Mouse (Mus musculus) left cerebral cortex, adult 18-20 months (tissue): ENCODE measurements around the gene Slc22a14. TPM values are rescaled to one million over a fixed set of nuclear protein-coding genes. Genes with fewer than 3 reads are reported as not detected.
"Not testable (repeated sequence)": the region's sequence is repeated elsewhere in the genome, so short reads cannot be mapped to it uniquely, and the experiment has no call there.

Source experiments
- DNase-seq, 2 experiments: peaks; one replicate each; pipeline ENCODE4 v3.0.0; 2021 to 2022; ENCODE audit warnings: low spot score in 2 of 2, mixed read lengths in 1 of 2
- long read RNA-seq, 2 experiments: library from polyadenylated mRNA; stranded (forward); transcript quantifications; one replicate each; pipeline ENCODE4 v2.0.0; 2021
- total RNA-seq, 2 experiments: library from RNA; stranded (reverse); gene quantifications; 2 replicates each; pipeline ENCODE4 v1.2.3; 2021

The Slc22a14 gene
- not detected for total RNA-seq
- long read RNA-seq, experiment 1, partial matches to known transcripts, result 1 of 5 reads
- long read RNA-seq, experiment 1, other reads (novel, unspliced or antisense), result 4 of 5 reads
- long read RNA-seq, experiment 2, partial matches to known transcripts, result 0 of 2 reads
- long read RNA-seq, experiment 2, other reads (novel, unspliced or antisense), result 2 of 2 reads

GRCm38 (mm10) chr9:119365284-119365683 is at the start of gene Slc22a14:
Gene Slc22a14 (minus strand): TSS chr9:119365553.
- DNase-seq, result no peak

GRCm38 (mm10) chr9:119409864-119410263 is 44.5 kb upstream of the Slc22a14 start:
- DNase-seq, result no peak

GRCm38 (mm10) chr9:119408898-119409664 is 43.7 kb upstream of the Slc22a14 start:
- peak in 1 of 2 experiments; percentile 18 for DNase-seq

GRCm38 (mm10) chr9:119407884-119408283 is 42.5 kb upstream of the Slc22a14 start:
- no peak for DNase-seq

DNA sequence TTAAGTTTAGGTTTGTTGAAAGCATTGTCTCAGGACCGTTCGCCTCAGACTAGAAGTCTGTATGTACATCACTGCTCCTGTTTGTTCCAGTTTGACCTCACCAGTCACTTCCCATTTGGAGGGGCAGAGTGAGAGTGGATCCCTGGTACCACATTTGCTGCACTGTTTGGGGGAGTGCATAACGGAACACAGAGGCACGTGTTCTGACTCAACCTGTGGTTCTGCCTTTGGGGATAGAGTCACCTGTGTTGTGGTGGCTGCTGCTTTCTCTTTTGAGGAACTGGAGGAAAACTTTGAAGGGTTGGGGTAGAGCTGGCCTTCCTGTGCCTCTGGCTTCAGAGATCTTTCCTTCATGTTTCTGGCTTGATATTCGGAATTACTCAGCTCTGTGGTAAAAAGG is 38.7 kb upstream of the Slc22a14 start:
- no peak for DNase-seq

GRCm38 (mm10) chr9:119403236-119403641 is 37.9 kb upstream of the Slc22a14 start:
- peak; percentile 28 to 36 for DNase-seq

- DNase-seq, result peak; percentile 31 to 58
These were observed 37.2 kb upstream of the Slc22a14 start for GRCm38 (mm10) chr9:119402253-119403235.

- peak; percentile 90 to 93 for DNase-seq
These were observed 36.5 kb upstream of the Slc22a14 start, which contains the start of gene Acvr2b for GRCm38 (mm10) chr9:119401801-119402214. Gene Acvr2b (plus strand): TSS chr9:119402118.

DNA sequence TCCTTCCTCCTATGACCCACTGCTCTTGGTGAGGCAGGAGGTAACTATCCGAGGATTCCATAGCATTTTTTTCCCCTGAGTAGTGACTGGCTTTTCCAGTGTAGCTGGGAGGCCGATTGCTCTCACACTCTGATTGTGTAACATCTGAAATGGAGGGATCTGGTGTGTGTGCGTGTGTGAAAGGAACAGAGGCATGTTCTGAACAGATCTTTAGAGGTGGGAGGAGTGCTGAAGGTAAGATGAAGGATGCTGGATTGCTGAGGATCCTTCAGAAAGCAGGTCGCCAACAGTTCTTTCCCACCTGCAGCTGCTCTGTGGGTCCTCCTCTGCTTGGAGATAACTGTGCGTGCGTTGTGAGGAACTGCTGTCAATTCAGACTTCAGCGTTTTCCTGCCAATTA is 36.0 kb upstream of the Slc22a14 start:
- DNase-seq, result peak in 1 of 2 experiments; percentile 38

DNA sequence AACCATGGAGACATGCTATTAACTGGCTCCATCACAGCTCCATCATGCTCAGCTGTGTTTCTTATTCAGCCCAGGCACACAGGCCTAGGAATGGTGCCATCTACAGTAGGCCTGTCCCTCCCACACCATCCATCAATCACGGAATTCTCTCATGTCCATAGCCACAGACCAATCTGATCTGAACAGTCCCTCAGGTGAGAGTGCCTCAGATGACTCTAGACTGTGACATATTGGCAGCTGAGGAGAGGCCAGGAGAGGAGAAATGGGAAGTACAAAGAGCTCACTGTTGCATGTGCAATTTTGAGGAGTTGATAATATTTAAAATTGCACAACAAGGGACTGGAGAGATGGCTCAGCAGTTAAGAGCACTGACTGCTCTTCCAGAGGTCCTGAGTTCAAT is 29.5 kb upstream of the Slc22a14 start:
- DNase-seq, result no peak

DNA sequence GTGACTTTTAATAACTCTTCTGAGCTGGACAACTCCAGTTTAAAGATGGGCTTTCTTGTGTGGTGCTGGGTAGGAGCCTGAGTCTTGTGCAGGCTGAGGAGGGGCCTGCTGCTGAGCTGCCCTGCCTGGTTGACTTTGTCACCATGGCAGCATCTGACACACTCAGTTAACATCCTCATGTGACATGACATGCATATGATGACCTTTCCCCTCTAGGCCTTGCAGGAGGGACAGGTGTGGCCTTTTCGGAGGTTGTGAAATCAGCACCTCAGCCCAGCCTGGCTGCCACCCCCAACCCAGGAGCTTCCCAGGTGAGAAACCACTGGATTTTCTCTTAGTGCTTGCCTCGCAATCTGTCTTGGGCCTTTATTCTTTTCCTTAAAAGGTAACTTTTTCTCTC is 24.9 kb upstream of the Slc22a14 start:
- no peak for DNase-seq

DNA sequence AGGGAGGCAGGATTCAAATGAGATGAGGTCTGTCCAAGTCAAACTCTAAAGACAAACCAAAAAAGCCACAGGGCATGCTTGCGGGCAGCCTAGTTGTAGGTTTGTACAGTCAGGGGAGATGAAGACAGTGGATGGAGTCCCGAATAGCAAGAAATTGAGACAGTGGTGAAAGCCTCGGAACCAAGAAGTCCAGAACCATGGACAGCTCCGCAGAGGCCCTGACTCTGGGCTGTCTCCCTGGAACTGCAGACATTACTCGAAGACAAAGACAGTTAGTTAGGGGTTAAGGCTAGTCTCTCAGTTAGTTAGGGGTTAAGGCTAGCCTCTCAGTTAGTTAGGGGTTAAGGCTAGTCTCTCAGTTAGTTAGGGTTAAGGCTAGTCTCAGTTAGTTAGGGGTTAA is 23.6 kb upstream of the Slc22a14 start:
- no peak for DNase-seq

GRCm38 (mm10) chr9:119382603-119383002 is 17.2 kb upstream of the Slc22a14 start:
- no peak for DNase-seq

DNA sequence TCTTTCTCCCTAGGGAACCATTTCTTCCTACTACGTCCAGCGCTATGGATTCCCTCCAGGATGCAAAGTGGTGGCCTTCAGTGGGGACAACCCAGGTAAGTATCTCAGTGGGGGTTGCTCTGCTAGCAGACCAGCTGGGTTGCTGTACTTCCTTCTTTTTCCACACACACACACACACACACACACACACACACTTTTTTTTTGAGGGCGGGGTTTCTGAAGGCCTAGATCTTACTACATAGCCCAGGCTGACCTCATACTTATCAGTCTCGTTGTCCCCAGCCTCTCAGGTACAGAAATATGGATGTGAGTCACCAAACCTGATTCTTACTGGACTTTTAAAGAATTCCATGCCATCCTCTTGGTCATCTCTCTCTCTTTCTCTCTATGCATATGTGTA is 12.9 kb upstream of the Slc22a14 start:
- DNase-seq, result no peak

- no peak for DNase-seq
These were observed 10.2 kb upstream of the Slc22a14 start for GRCm38 (mm10) chr9:119375556-119375955.

- DNase-seq, result no peak
These were observed 9.7 kb upstream of the Slc22a14 start for GRCm38 (mm10) chr9:119375008-119375407.

DNA sequence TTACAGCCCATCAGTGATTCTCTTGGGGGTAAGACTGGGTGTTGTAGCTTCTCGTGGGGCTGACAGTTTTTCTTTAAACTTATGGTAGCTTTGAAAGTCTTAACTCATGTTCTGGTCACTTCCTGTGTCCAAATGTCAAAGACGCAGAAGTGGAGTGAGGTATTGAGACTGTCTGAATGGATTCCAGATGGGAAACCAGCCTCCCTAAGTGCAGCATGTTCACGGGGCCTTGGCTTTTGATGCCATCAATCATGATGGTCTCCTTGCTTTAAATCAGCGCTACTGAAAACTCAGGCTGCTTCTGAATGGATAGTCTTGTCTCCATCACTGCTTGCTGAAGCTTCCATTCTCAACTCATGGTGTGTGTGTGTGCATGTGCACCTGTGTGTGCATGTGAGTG is 5.9 kb upstream of the Slc22a14 start:
- DNase-seq, result no peak

- DNase-seq, result not testable (repeated sequence)
These were observed 5.4 kb upstream of the Slc22a14 start for GRCm38 (mm10) chr9:119370770-119371169.

DNA sequence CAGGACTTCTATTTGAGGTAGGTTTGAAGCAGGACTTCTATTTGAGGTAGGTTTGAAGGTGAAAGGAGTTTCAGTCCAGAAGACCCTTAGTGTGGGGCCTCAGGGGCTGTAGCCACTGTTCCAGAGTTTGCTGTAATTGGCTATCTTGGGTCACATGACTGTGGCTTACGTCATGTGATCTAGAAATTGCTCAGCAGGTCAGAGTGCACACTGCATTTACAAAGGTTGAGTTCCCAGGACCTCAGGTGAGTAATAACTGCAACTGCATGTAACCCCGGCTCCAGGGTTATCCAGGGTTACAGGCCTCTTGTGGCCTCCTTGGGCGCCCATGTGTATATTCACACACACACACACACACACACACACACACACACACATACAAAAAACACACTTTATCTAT is 3.0 kb upstream of the Slc22a14 start:
- DNase-seq, result no peak

- DNase-seq, result no peak
These were observed 2.1 kb downstream of the Slc22a14 start for GRCm38 (mm10) chr9:119363229-119363628.

- no peak for DNase-seq
These were observed 3.9 kb downstream of the Slc22a14 start for GRCm38 (mm10) chr9:119361416-119361815.

GRCm38 (mm10) chr9:119358058-119358429 is 7.3 kb downstream of the Slc22a14 start:
- DNase-seq, result no peak
